Mouse (Mus musculus) frontal cortex, postnatal 36 days (tissue): ENCODE measurements around the gene Fndc11.
"Not testable (repeated sequence)": the region's sequence is repeated elsewhere in the genome, so short reads cannot be mapped to it uniquely, and the experiment has no call there.

ENCODE experiments used
- DNase-seq, 2 experiments: peaks; one replicate each; pipeline ENCODE4 v3.0.0; 2022; ENCODE audit warnings: low spot score in 2 of 2

Fndc11 gene

GRCm38 (mm10) chr2:181219538-181220216, at the start of gene Fndc11:
TSS of gene Fndc11 (plus strand) at chr2:181220013.
- DNase-seq, result peak; percentile 28 to 44

GRCm38 (mm10) chr2:181174646-181175045, 45.2 kb upstream of the Fndc11 start:
- no peak for DNase-seq

- no peak for DNase-seq
Observed at GRCm38 (mm10) chr2:181178015-181178414, 41.8 kb upstream of the Fndc11 start.

GRCm38 (mm10) chr2:181178471-181178870, 41.3 kb upstream of the Fndc11 start:
- no peak for DNase-seq

- peak in 1 of 2 experiments; percentile 31 for DNase-seq
Observed at GRCm38 (mm10) chr2:181180898-181181297, 38.9 kb upstream of the Fndc11 start.

GRCm38 (mm10) chr2:181186635-181187034, 33.2 kb upstream of the Fndc11 start:
- DNase-seq, result peak; percentile 85 to 91

GRCm38 (mm10) chr2:181187121-181188000, 32.5 kb upstream of the Fndc11 start, which contains the start of gene Ppdpf:
TSS of gene Ppdpf (plus strand) at chr2:181187247.
- peak; percentile 94 to 95 for DNase-seq

GRCm38 (mm10) chr2:181188681-181189080, 31.1 kb upstream of the Fndc11 start:
- DNase-seq, result no peak

- DNase-seq, result no peak
Observed at GRCm38 (mm10) chr2:181189321-181189720, 30.5 kb upstream of the Fndc11 start.

GRCm38 (mm10) chr2:181191385-181191784, 28.4 kb upstream of the Fndc11 start:
- not testable (repeated sequence) for DNase-seq

GRCm38 (mm10) chr2:181191936-181192335, 27.9 kb upstream of the Fndc11 start:
- DNase-seq, result no peak

- no peak for DNase-seq
Observed at GRCm38 (mm10) chr2:181193044-181193443, 26.8 kb upstream of the Fndc11 start.

GRCm38 (mm10) chr2:181196628-181197300, 23.0 kb upstream of the Fndc11 start:
- DNase-seq, result no peak

GRCm38 (mm10) chr2:181201606-181202005, 18.2 kb upstream of the Fndc11 start:
- DNase-seq, result no peak

- no peak for DNase-seq
Observed at GRCm38 (mm10) chr2:181202422-181202821, 17.4 kb upstream of the Fndc11 start, which contains the start of gene Ptk6. TSS of gene Ptk6 (minus strand) at chr2:181202789.

- no peak for DNase-seq
Observed at GRCm38 (mm10) chr2:181202886-181203285, 16.9 kb upstream of the Fndc11 start.

- no peak for DNase-seq
Observed at GRCm38 (mm10) chr2:181205678-181206077, 14.1 kb upstream of the Fndc11 start.

GRCm38 (mm10) chr2:181206118-181206517, 13.7 kb upstream of the Fndc11 start:
- no peak for DNase-seq

- DNase-seq, result no peak
Observed at GRCm38 (mm10) chr2:181212389-181213020, 7.3 kb upstream of the Fndc11 start.

- DNase-seq, result no peak
Observed at GRCm38 (mm10) chr2:181213021-181213445, 6.8 kb upstream of the Fndc11 start, which contains the start of gene Srms. TSS of gene Srms (minus strand) at chr2:181213185.

- no peak for DNase-seq
Observed at GRCm38 (mm10) chr2:181216037-181216436, 3.8 kb upstream of the Fndc11 start.
